Mouse (Mus musculus) MEL (cell line): ENCODE measurements around the gene Lrrc29. TPM values are rescaled to one million over a fixed set of nuclear protein-coding genes. Genes with fewer than 3 reads are reported as not detected.

Experiments
- DNase-seq: peaks from one replicate; pipeline ENCODE4 v3.0.0; 2011; ENCODE audit warnings: low read depth, low spot score
- H3K27ac ChIP-seq: 2 replicates; pipeline ENCODE4 v1.5.1; 2012; ENCODE audit warnings: low read depth, mild to moderate bottlenecking, control low read depth, low read length, moderate library complexity; ENCODE audit not compliant: control insufficient read depth
- H3K27me3 ChIP-seq, 2 experiments: fragments of 150-350 bp in 1 of 2; sonication (generic) in 1 of 2; 2 replicates each; pipeline ENCODE4 v1.6.1; 2012; ENCODE audit warnings: low read length in 2 of 2, mild to moderate bottlenecking in 2 of 2, improper control_type of control experiment in 1 of 2, moderate library complexity in 1 of 2; ENCODE audit not compliant: insufficient read depth in 2 of 2, control insufficient read depth in 1 of 2
- H3K36me3 ChIP-seq, 2 experiments: 2 replicates each; pipeline ENCODE4 v1.6.1; 2012 to 2014; ENCODE audit warnings: low read length in 2 of 2, improper control_type of control experiment in 1 of 2, inconsistent platforms in 1 of 2, mild to moderate bottlenecking in 1 of 2; ENCODE audit not compliant: insufficient read depth in 2 of 2, control insufficient read depth in 1 of 2
- H3K4me1 ChIP-seq, 2 experiments: fragments of 150-350 bp in 1 of 2; sonication (generic) in 1 of 2; 2 replicates each; pipeline ENCODE4 v1.6.1; 2012; ENCODE audit warnings: low read length in 2 of 2, improper control_type of control experiment in 1 of 2, mild to moderate bottlenecking in 1 of 2; ENCODE audit not compliant: insufficient read depth in 2 of 2, control insufficient read depth in 1 of 2
- H3K4me3 ChIP-seq, 2 experiments: fragments of 150-350 bp in 1 of 2; sonication (generic) in 1 of 2; 2 replicates each; pipeline ENCODE4 v1.5.1; 2012; ENCODE audit warnings: low read depth in 2 of 2, low read length in 2 of 2, mild to moderate bottlenecking in 2 of 2, moderate library complexity in 2 of 2, control low read depth in 1 of 2, improper control_type of control experiment in 1 of 2; ENCODE audit not compliant: control insufficient read depth in 1 of 2, insufficient read depth in 1 of 2
- H3K79me2 ChIP-seq: 2 replicates; pipeline ENCODE4 v1.6.1; 2012; ENCODE audit warnings: mild to moderate bottlenecking, low read length, moderate library complexity; ENCODE audit not compliant: control insufficient read depth, poor library complexity, insufficient read depth
- H3K9ac ChIP-seq: 2 replicates; pipeline ENCODE4 v1.6.1; 2012; ENCODE audit warnings: low read depth, mild to moderate bottlenecking, control low read depth, low read length, moderate library complexity; ENCODE audit not compliant: control insufficient read depth, poor library complexity, severe bottlenecking
- H3K9me3 ChIP-seq: fragments of 150-350 bp; sonication (generic); replicated peaks from 2 replicates; pipeline ENCODE4 v1.6.1; 2012; ENCODE audit warnings: mild to moderate bottlenecking, low read length, improper control_type of control experiment, moderate library complexity; ENCODE audit not compliant: insufficient read depth
- BHLHE40 ChIP-seq: IDR thresholded peaks from 2 replicates; pipeline ENCODE4 v1.6.1; 2012; ENCODE audit warnings: low read depth, mild to moderate bottlenecking, inconsistent platforms, low read length, improper control_type of control experiment, borderline replicate concordance
- CHD2 ChIP-seq: IDR thresholded peaks from 2 replicates; pipeline ENCODE4 v1.6.1; 2011; ENCODE audit warnings: low read length, improper control_type of control experiment
- CTCF ChIP-seq, 3 experiments: IDR thresholded peaks in 2 of 3; conservative IDR thresholded peaks in 1 of 3; 2 replicates each; pipeline ENCODE4 v1.5.1; 2011 to 2012; ENCODE audit warnings: low read length in 3 of 3, low read depth in 2 of 3, mild to moderate bottlenecking in 2 of 3, improper control_type of control experiment in 1 of 3, inconsistent platforms in 1 of 3, mixed read lengths in 1 of 3, moderate library complexity in 1 of 3; ENCODE audit not compliant: control insufficient read depth in 1 of 3, insufficient read depth in 1 of 3, poor library complexity in 1 of 3, severe bottlenecking in 1 of 3
- E2F4 ChIP-seq: IDR thresholded peaks from 2 replicates; pipeline ENCODE4 v1.6.1; 2011; ENCODE audit warnings: low read depth, low read length, improper control_type of control experiment, borderline replicate concordance
- ETS1 ChIP-seq: IDR thresholded peaks from 2 replicates; pipeline ENCODE4 v1.6.1; 2012; ENCODE audit warnings: low read depth, mild to moderate bottlenecking, inconsistent platforms, low read length, improper control_type of control experiment, moderate library complexity
- GATA1 ChIP-seq: IDR thresholded peaks from 2 replicates; pipeline ENCODE4 v1.6.1; 2011; ENCODE audit warnings: low read depth, low read length, improper control_type of control experiment
- HCFC1 ChIP-seq: IDR thresholded peaks from 2 replicates; pipeline ENCODE4 v1.6.1; 2012; ENCODE audit warnings: low read depth, mild to moderate bottlenecking, inconsistent platforms, low read length, improper control_type of control experiment, moderate library complexity
- MXI1 ChIP-seq: IDR thresholded peaks from 2 replicates; pipeline ENCODE4 v1.6.1; 2011; ENCODE audit warnings: mild to moderate bottlenecking, low read depth, low read length, improper control_type of control experiment
- MYC ChIP-seq: IDR thresholded peaks from 2 replicates; pipeline ENCODE4 v1.6.1; 2011; ENCODE audit warnings: low read depth, mild to moderate bottlenecking, low read length, improper control_type of control experiment, moderate library complexity
- NELFE ChIP-seq: IDR thresholded peaks from 2 replicates; pipeline ENCODE4 v1.6.1; 2011; ENCODE audit warnings: low read depth, low read length, improper control_type of control experiment
- NRF1 ChIP-seq: IDR thresholded peaks from 2 replicates; pipeline ENCODE4 v1.6.1; 2014; ENCODE audit warnings: low read depth, mild to moderate bottlenecking, inconsistent platforms, low read length, improper control_type of control experiment, moderate library complexity; ENCODE audit not compliant: poor library complexity, insufficient read depth, severe bottlenecking
- POLR2A ChIP-seq, 2 experiments: IDR thresholded peaks; 2 replicates each; pipeline ENCODE4 v1.6.1; 2011 to 2012; ENCODE audit warnings: low read length in 2 of 2, mild to moderate bottlenecking in 2 of 2, control low read depth in 1 of 2, improper control_type of control experiment in 1 of 2, low read depth in 1 of 2, moderate library complexity in 1 of 2; ENCODE audit not compliant: control insufficient read depth in 1 of 2, insufficient read depth in 1 of 2, poor library complexity in 1 of 2
- POLR2AphosphoS2 ChIP-seq: IDR thresholded peaks from 2 replicates; pipeline ENCODE4 v1.6.1; 2011; ENCODE audit warnings: low read length, improper control_type of control experiment
- SIN3A ChIP-seq: IDR thresholded peaks from 2 replicates; pipeline ENCODE4 v1.6.1; 2012; ENCODE audit warnings: low read length, improper control_type of control experiment, inconsistent platforms
- UBTF ChIP-seq: IDR thresholded peaks from 2 replicates; pipeline ENCODE4 v1.6.1; 2012; ENCODE audit warnings: low read depth, mild to moderate bottlenecking, inconsistent platforms, low read length, improper control_type of control experiment, moderate library complexity, borderline replicate concordance; ENCODE audit not compliant: insufficient read depth
- USF1 ChIP-seq: IDR thresholded peaks from 2 replicates; pipeline ENCODE4 v1.6.1; 2014; ENCODE audit warnings: low read depth, mild to moderate bottlenecking, inconsistent platforms, low read length, improper control_type of control experiment, moderate library complexity
- USF2 ChIP-seq, 2 experiments: IDR thresholded peaks; 2 replicates each; pipeline ENCODE4 v1.6.1; 2011 to 2012; ENCODE audit warnings: improper control_type of control experiment in 2 of 2, low read length in 2 of 2, borderline replicate concordance in 1 of 2, inconsistent platforms in 1 of 2, low read depth in 1 of 2, mild to moderate bottlenecking in 1 of 2; ENCODE audit not compliant: insufficient read depth in 1 of 2
- polyA plus RNA-seq, 2 experiments: library from polyadenylated mRNA; stranded (reverse) in 1 of 2; unstranded in 1 of 2; fragments of >175 nt in 1 of 2; fragments of >200 nt in 1 of 2; gene quantifications; 2 replicates each; pipeline versions ENCODE4 v1.2.1 to v1.2.4; 2012; ENCODE audit warnings: low replicate concordance in 2 of 2, low read depth in 1 of 2; ENCODE audit not compliant: insufficient read length in 2 of 2, insufficient read depth in 1 of 2, missing spikeins in 1 of 2
- total RNA-seq: library from RNA; depleted of rRNA; stranded (reverse); fragments of 300-350 nt; gene quantifications from 2 replicates; pipeline ENCODE4 v1.2.3, GENCODE M21; 2012

The Lrrc29 gene
- total and polyA plus RNA-seq, 3 experiments: 2.6 to 6.1 TPM; not detected in 1

DNA sequence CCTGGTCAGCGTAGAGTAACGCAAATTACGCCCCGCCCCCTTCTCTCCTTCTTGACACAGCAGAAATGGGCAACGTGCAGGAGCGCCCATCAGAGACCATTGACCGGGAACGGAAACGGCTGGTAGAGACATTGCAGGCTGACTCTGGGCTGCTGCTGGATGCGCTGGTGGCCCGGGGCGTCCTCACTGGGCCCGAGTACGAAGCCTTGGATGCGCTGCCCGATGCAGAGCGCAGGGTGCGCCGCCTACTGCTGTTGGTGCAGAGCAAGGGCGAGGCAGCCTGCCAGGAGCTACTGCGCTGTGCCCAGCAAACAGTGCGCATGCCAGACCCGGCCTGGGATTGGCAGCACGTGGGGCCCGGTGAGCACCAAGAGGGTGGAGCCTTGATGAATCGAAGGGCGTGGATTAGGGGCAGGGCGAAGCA lies 47.2 kb downstream of the Lrrc29 start (continued):
- TF ChIP-seq CTCF (IDR thresholded peaks at IDR 0.05 in 2 of 3, conservative IDR thresholded peaks at IDR 0.05 in 1 of 3; ENCODE audit: control insufficient read depth in 1 of 3, insufficient read depth in 1 of 3, low read depth in 2 of 3, low read length in 3 of 3, poor library complexity in 1 of 3, severe bottlenecking in 1 of 3) (peak in 2 of 3 experiments; percentile 34 to 37; a peak in 4 of 6 replicates), MYC (peak; percentile 83; the same call in 1 of the 2 replicates), POLR2AphosphoS2 (0 out of 2 replicates have a peak, but pooled peaks have one; percentile 48), E2F4 (no peak), POLR2A (IDR thresholded peaks at IDR 0.05; ENCODE audit: control insufficient read depth in 1 of 2, insufficient read depth in 1 of 2, low read depth in 1 of 2, low read length in 2 of 2, poor library complexity in 1 of 2) (peak in 1 of 2 experiments; percentile 72; a peak in 2 of 4 replicates), MXI1 (peak; percentile 94), ETS1 (peak; percentile 23; the same call in 1 of the 2 replicates), NELFE (peak; percentile 32; the same call in 1 of the 2 replicates), SIN3A (peak; percentile 85), USF2 (IDR thresholded peaks at IDR 0.05; ENCODE audit: borderline replicate concordance in 1 of 2, insufficient read depth in 1 of 2, low read depth in 1 of 2, low read length in 2 of 2) (0 out of 4 replicates have a peak, but pooled peaks of 1 of the 2 experiments have one; percentile 26), NRF1 (peak; percentile 81)
- TF ChIP-seq, all 39 proteins: peak for 14

DNA sequence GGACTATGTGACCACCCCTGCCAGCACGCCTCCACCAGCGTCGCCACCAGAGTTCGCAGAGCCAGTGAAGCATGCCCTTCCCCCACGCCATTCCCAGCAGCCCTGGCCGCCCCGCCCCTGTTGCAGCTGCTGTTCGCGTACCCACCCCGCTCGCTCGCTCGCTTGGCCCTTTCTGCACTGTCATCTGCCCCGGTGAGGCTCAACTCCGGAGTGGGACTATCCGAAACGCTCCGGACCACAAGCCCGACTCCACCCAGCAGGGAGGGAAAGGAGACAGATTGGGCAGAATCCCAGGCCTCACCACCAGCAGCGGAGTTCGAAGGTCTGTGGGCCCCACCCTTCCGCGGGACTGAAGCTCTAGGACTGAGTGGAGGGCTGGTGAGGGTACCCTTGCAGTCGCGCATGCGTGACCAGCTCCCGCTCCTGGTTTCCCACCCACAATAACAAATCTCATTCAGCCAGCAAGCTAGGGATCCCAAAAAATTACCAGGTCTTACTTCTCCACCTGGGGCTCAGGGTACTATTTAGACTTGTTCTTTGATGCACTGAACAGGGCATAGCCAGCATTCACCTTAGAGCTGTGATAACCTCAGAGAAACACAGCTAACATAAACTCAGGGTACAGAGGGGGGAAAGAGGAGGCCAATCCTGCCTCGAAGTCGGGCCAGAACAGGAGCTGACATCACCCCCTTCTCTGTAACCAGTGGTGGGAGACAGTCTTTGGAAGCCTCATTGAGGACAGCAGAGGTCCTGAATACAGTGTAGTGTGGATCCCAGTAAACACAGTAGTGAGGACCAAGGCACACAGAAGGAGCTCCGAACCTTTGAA lies 49.6 kb downstream of the Lrrc29 start:
- no peaks in the 10 kb centered on the region for H3K79me2 ChIP-seq
- H3K9ac ChIP-seq: no peak overlapping the region
- H3K4me3 ChIP-seq: no peak overlapping the region
- H3K9me3 ChIP-seq: no peaks in the 10 kb centered on the region
- no peak for DNase-seq
- no peaks in the 10 kb centered on the region for H3K27me3 ChIP-seq
- peaks cover 8 to 16% of the 10 kb centered on the region in 2 experiments for H3K4me1 ChIP-seq
- no peak overlapping the region for H3K27ac ChIP-seq
- peaks cover 0 to 7% of the 10 kb centered on the region in 2 experiments; a peak in 2 of 4 replicates for H3K36me3 ChIP-seq
- TF ChIP-seq CTCF (IDR thresholded peaks at IDR 0.05 in 2 of 3, conservative IDR thresholded peaks at IDR 0.05 in 1 of 3; ENCODE audit: control insufficient read depth in 1 of 3, insufficient read depth in 1 of 3, low read depth in 2 of 3, low read length in 3 of 3, poor library complexity in 1 of 3, severe bottlenecking in 1 of 3) (no peak), UBTF (no peak), USF2 (IDR thresholded peaks at IDR 0.05; ENCODE audit: borderline replicate concordance in 1 of 2, insufficient read depth in 1 of 2, low read depth in 1 of 2, low read length in 2 of 2) (no peak), BHLHE40 (no peak), GATA1 (no peak), USF1 (no peak), HCFC1 (no peak), ETS1 (no peak), CHD2 (no peak)
